Mouse (Mus musculus): Measurements from ENCODE around the gene Gm1113. TPM values are rescaled to one million over a fixed set of nuclear protein-coding genes. Genes with fewer than 3 reads are reported as not detected.

Gene Gm1113
- not detected in 2 replicates for polyA plus RNA-seq (2015; fragmentation: Nextera tagmentation; extraction: Ambion mirVana)

DNA sequence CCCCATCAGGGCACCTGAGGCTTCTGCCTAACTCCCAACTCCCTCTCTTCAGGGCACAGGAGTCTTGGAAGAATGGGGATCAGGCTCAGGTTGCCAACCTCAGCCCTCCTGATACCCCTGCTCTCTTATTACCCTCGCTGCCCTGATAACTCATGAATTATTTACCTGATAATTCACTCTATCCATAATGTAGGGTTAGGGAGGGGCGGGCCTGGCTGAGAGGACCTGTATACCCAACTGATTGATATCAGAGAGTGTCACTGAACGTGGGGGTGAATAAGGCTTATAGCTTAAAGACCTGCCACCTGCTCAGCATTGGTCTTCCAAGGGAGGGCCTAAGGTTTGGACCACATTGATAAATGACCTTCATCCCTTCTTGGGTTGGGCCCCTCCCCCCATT lies at the start of gene Gm1113:
Gm1113 (minus strand) TSS at position 101 of the 400 bp plus-strand sequence.
- WGBS, result 67% methylated on average over 3 of the region's 3 CpGs

DNA sequence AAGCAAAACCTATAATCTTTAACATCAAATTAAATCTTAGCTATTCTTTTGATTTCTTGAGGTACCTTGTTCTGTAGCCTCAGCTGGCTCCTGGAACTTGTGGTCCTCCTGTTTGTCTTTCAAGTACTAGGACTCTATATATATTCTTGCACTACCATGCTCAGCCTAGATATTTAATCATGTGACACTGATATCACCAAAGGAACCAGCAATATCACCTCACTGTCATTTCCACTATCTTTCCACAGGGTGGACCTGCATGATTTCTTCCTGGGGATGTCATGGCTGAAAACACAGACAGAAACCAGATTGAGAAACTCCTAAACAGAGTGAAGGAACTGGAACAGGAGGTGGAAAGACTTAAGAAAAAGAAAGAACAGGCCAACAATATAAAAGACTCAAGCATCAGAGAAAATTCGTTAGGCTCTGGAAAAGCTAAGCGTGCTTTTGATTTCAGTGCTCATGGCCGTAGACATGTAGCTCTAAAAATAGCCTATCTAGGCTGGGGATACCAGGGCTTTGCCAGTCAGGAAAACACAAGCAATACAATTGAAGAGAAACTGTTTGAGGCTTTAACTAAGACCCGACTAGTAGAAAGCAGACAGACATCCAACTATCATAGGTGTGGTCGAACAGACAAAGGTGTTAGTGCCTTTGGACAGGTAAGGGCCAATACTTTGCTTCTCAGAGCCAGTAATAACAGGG lies 46.6 kb upstream of the Gm1113 start:
- peaks cover 5% of the 10 kb centered on the region for H3K4me1 ChIP-seq (ENCODE audit: control insufficient read depth, insufficient read depth, low read length)
- H3K9ac ChIP-seq (ENCODE audit: low read depth, low read length), result no peak overlapping the region
- no peaks in the 10 kb centered on the region for H3K27me3 ChIP-seq (replicated peaks; ENCODE audit: control insufficient read depth, insufficient read depth, low read length)
- WGBS, result 92% methylated on average over 5 of the region's 5 CpGs
- no peak overlapping the region for H3K4me3 ChIP-seq (ENCODE audit: low read length)
- ATAC-seq, result no peak
- H3K36me3 ChIP-seq (ENCODE audit: control insufficient read depth, insufficient read depth, low read length), result peaks cover 7% of the 10 kb centered on the region; the same call in 1 of the 2 replicates
- H3K4me2 ChIP-seq (ENCODE audit: low read depth, low read length), result no peak overlapping the region
- no peak overlapping the region for H3K27ac ChIP-seq (ENCODE audit: low read length)
- no peaks in the 10 kb centered on the region for H3K9me3 ChIP-seq (ENCODE audit: control insufficient read depth, low read length)

More for the DNA sequence above, at the start of gene Gm1113:
- Histone ChIP-seq H3K9ac (ENCODE audit: low read depth, low read length) (no peak within 1 kb of the TSS), H3K27me3 (replicated peaks; ENCODE audit: control insufficient read depth, insufficient read depth, low read length) (no peaks in the 10 kb centered on the region), H3K4me2 (ENCODE audit: low read depth, low read length) (no peak within 1 kb of the TSS), H3K36me3 (ENCODE audit: control insufficient read depth, insufficient read depth, low read length) (no peaks in the 10 kb centered on the region), H3K9me3 (ENCODE audit: control insufficient read depth, low read length) (no peaks in the 10 kb centered on the region), H3K4me3 (ENCODE audit: low read length) (no peak within 1 kb of the TSS), H3K4me1 (ENCODE audit: control insufficient read depth, insufficient read depth, low read length) (no peaks in the 10 kb centered on the region; the same call in 1 of the 2 replicates), H3K27ac (ENCODE audit: low read length) (no peak within 1 kb of the TSS)
- ATAC-seq, result no peak

DNA sequence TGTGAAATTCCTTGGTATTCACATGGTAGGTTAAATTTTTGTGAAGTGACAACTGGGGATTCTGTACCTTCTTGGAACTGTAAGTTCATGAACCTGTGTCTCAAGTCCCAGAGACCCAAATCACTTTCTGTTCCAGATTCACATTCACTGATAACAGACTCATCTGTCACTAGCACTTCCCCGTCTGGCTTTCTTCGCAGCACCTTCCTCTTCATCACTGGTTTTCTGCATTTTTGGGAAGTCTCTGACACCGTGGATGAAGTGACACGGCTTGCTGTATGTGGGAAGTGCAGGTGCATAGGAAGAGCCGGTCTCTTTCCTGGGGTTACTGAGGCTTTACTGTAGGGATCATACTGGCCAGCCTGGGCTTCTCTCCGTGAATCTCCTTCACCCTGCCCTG lies 43.5 kb upstream of the Gm1113 start:
- Histone ChIP-seq H3K27ac (ENCODE audit: low read length) (no peak overlapping the region), H3K4me3 (ENCODE audit: low read length) (no peak overlapping the region), H3K9me3 (ENCODE audit: control insufficient read depth, low read length) (no peaks in the 10 kb centered on the region), H3K4me2 (ENCODE audit: low read depth, low read length) (no peak overlapping the region), H3K9ac (ENCODE audit: low read depth, low read length) (no peak overlapping the region), H3K27me3 (replicated peaks; ENCODE audit: control insufficient read depth, insufficient read depth, low read length) (no peaks in the 10 kb centered on the region), H3K36me3 (ENCODE audit: control insufficient read depth, insufficient read depth, low read length) (peaks cover 5% of the 10 kb centered on the region; the same call in 1 of the 2 replicates), H3K4me1 (ENCODE audit: control insufficient read depth, insufficient read depth, low read length) (peaks cover 8% of the 10 kb centered on the region)
- 85% methylated on average over 6 of the region's 6 CpGs for WGBS
- no peak for ATAC-seq

DNA sequence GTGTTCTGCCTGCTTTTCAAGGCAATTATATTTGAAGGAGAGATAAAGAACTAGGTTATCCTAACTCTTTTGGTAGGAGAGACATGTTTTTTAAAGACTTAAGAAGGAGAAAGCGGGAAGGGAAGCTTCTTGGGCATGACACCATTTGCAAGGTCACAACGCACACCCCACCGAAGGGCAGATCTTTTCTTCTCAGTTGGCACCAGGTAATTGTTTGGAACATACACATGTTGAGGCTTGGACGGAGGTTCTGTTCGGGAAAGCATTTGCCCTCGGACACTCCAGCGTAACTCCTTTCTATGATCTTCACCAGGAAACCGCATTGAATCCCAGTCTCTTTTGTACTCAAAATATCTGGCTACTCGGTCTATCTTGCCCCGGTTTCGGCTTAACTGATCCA lies 43.0 kb upstream of the Gm1113 start:
- peaks cover 2% of the 10 kb centered on the region; the same call in 1 of the 2 replicates for H3K36me3 ChIP-seq (ENCODE audit: control insufficient read depth, insufficient read depth, low read length)
- no peak overlapping the region for H3K9ac ChIP-seq (ENCODE audit: low read depth, low read length)
- H3K4me3 ChIP-seq (ENCODE audit: low read length), result no peak overlapping the region
- no peak for ATAC-seq
- peaks cover 8% of the 10 kb centered on the region for H3K4me1 ChIP-seq (ENCODE audit: control insufficient read depth, insufficient read depth, low read length)
- WGBS, result 96% methylated on average over 11 of the region's 11 CpGs
- no peak overlapping the region for H3K4me2 ChIP-seq (ENCODE audit: low read depth, low read length)
- no peaks in the 10 kb centered on the region for H3K9me3 ChIP-seq (ENCODE audit: control insufficient read depth, low read length)
- no peak overlapping the region for H3K27ac ChIP-seq (ENCODE audit: low read length)
- H3K27me3 ChIP-seq (replicated peaks; ENCODE audit: control insufficient read depth, insufficient read depth, low read length), result no peaks in the 10 kb centered on the region

DNA sequence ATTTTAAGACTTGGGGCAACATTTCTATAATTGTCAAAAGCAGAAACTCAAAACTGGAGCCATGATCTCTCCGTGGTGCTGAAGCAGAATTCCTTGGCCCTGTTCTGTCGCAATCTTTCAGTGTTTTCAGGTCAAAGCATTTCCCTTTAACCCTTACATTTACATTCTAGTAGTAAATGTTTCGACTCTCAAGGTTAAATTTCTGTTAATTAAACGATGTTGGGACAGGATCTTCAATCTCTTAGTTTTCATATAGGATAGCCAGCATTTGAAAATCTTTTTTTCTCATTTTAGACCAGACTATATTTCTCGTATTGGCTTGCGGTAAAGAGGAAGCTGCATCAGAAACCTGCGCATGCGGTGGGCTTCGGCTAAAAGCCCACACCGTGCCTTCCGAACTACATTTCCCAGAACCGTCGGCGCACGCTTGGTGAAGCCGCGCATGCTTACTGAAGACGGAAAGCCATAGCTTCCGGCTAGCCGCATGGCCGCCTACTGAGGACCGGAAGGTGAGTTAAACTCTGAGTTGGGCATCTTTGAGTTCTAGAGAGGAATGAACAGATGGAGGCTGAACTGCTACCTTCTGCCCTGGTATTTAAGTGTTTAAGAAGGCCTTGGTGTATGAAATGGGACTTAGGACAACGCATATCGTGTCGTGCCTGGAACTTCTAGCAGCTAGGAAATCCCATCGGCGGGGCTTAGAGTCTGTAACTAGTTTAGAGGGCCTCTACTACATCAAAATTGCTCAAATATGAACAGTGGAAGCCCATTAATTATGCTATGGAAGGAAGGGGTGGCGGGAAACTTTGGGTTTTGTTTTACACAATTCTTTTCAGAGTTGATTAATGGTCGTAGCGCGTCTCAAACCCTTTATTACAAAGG lies 41.2 kb upstream of the Gm1113 start:
- Histone ChIP-seq H3K27ac (ENCODE audit: low read length) (peak overlapping the region; percentile 36; the same call in 1 of the 2 replicates), H3K4me1 (ENCODE audit: control insufficient read depth, insufficient read depth, low read length) (peaks cover 8% of the 10 kb centered on the region)
- 2% methylated on average over 31 of the region's 31 CpGs for WGBS

DNA sequence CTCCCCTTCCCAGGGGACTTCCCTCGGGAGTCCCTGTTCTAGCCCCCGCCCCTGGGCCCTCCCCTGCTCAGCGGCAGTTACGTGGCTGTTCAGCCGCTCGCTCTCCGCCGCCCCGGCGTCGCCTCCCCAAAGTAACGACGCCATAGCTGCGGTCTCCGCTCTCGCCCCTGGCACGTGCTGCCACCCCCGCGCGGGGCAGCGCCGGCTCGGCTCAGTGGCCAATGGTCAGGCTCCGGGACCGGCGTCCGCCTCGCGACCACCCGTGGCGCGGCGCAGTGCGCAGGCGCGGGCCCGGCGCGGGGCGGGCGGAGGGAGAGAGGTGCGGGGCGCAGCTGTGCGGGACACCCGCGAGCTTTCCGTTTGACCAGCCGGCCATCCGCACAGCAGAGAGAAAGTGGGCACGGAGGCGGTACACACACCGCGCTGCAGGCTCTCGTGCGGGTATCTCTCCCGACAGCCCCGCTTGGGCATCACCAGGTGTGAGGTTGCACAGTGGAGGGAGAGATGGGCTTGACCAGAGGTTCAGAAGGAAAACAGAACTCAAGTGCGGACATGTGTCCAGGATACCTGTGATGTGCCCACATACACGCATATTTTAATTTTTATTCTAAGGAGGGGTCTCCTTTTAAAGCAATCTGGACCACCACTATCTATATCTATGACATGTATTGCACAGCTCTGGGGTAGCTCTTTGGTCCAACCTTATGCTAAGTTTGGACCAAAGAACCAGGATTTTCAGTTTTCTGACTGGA lies 40.4 kb upstream of the Gm1113 start, which contains the start of the genes Ddx25 and Pus3:
Ddx25 (minus strand) TSS at position 272 of the 752 bp plus-strand sequence.
Pus3 (plus strand) TSS at position 339 of the 752 bp plus-strand sequence.
- H3K4me2 ChIP-seq (ENCODE audit: low read depth, low read length), result peak within 1 kb of the TSS; percentile 100
- H3K9me3 ChIP-seq (ENCODE audit: control insufficient read depth, low read length), result no peaks in the 10 kb centered on the region
- H3K9ac ChIP-seq (ENCODE audit: low read depth, low read length), result peak within 1 kb of the TSS; percentile 75
- H3K4me1 ChIP-seq (ENCODE audit: control insufficient read depth, insufficient read depth, low read length), result peaks cover 8% of the 10 kb centered on the region
- H3K27me3 ChIP-seq (replicated peaks; ENCODE audit: control insufficient read depth, insufficient read depth, low read length), result no peaks in the 10 kb centered on the region
- peak within 1 kb of the TSS; percentile 36; the same call in 1 of the 2 replicates for H3K27ac ChIP-seq (ENCODE audit: low read length)
- no peaks in the 10 kb centered on the region for H3K36me3 ChIP-seq (ENCODE audit: control insufficient read depth, insufficient read depth, low read length)
- WGBS, result under 1% methylated on average over 59 of the region's 59 CpGs
- peak; percentile 57 for ATAC-seq
- peak within 1 kb of the TSS; percentile 80 for H3K4me3 ChIP-seq (ENCODE audit: low read length)

More for the DNA sequence above, 41.2 kb upstream of the Gm1113 start:
- Histone ChIP-seq H3K36me3 (ENCODE audit: control insufficient read depth, insufficient read depth, low read length) (no peaks in the 10 kb centered on the region), H3K9me3 (ENCODE audit: control insufficient read depth, low read length) (no peaks in the 10 kb centered on the region), H3K4me2 (ENCODE audit: low read depth, low read length) (peak overlapping the region; percentile 100), H3K27me3 (replicated peaks; ENCODE audit: control insufficient read depth, insufficient read depth, low read length) (no peaks in the 10 kb centered on the region), H3K4me3 (ENCODE audit: low read length) (peak overlapping the region; percentile 80), H3K9ac (ENCODE audit: low read depth, low read length) (peak overlapping the region; percentile 75)
- peak; percentile 91 for ATAC-seq

DNA sequence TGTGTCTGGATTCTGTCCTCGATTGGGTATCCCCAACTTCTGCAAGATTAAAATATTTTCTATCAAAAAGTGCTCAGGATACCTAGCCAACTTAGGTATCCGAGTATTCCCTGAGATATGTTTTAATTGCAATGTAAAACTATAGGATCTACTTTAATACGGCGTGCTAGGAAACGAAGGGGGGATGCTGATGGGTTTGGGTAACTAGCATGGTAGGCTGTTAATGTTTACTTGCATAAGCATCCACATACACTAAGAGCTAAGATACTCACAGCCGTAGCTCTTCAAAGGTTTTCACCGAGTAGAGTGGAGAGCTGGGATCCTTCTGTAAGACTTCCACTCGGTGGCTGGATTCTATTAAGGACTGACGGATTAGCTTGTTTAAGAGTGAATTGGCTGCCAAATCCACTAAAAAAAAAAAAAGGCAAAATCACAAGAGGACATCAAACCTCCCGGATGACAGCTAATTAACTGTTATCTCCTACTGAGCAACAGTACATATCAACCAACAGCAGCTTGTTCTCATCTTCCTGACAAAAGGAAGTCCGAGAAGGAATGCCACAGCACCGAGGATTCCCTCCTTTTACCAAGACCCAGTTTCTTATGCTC lies 38.5 kb upstream of the Gm1113 start:
- no peak overlapping the region for H3K27ac ChIP-seq (ENCODE audit: low read length)
- H3K36me3 ChIP-seq (ENCODE audit: control insufficient read depth, insufficient read depth, low read length), result no peaks in the 10 kb centered on the region
- 63% methylated on average over 12 of the region's 12 CpGs for WGBS
- H3K9me3 ChIP-seq (ENCODE audit: control insufficient read depth, low read length), result no peaks in the 10 kb centered on the region
- H3K4me3 ChIP-seq (ENCODE audit: low read length), result no peak overlapping the region
- no peak overlapping the region for H3K9ac ChIP-seq (ENCODE audit: low read depth, low read length)
- no peak for ATAC-seq
- H3K4me1 ChIP-seq (ENCODE audit: control insufficient read depth, insufficient read depth, low read length), result peaks cover 8% of the 10 kb centered on the region
- H3K27me3 ChIP-seq (replicated peaks; ENCODE audit: control insufficient read depth, insufficient read depth, low read length), result no peaks in the 10 kb centered on the region
- no peak overlapping the region for H3K4me2 ChIP-seq (ENCODE audit: low read depth, low read length)

DNA sequence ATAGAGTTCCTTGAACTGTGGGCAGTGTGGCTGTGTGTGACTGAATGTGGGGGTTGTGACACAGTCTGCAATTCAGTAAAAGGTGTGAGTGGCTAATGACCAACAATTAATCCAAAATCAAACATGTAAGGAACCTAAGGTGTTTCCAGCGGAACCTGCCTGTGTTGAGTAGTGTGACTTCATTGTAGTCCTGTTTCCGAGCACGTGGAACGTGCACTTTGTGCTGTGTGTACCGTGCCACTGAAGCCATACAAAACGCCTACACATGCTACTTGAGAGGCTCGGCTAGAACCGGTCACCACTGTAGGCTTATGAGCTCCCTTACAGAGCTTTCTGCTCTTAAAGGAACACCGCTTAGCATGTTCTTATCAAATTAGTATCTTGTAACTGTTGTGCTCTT lies 30.4 kb upstream of the Gm1113 start:
- WGBS, result 73% methylated on average over 9 of the region's 9 CpGs
- H3K27ac ChIP-seq (ENCODE audit: low read length), result no peak overlapping the region
- H3K27me3 ChIP-seq (replicated peaks; ENCODE audit: control insufficient read depth, insufficient read depth, low read length), result no peaks in the 10 kb centered on the region
- H3K36me3 ChIP-seq (ENCODE audit: control insufficient read depth, insufficient read depth, low read length), result no peaks in the 10 kb centered on the region
- no peak overlapping the region for H3K9ac ChIP-seq (ENCODE audit: low read depth, low read length)
- H3K4me3 ChIP-seq (ENCODE audit: low read length), result no peak overlapping the region
- H3K9me3 ChIP-seq (ENCODE audit: control insufficient read depth, low read length), result no peaks in the 10 kb centered on the region
- no peak overlapping the region for H3K4me2 ChIP-seq (ENCODE audit: low read depth, low read length)
- ATAC-seq, result no peak
- H3K4me1 ChIP-seq (ENCODE audit: control insufficient read depth, insufficient read depth, low read length), result no peaks in the 10 kb centered on the region
